Mouse (Mus musculus): Measurements from ENCODE around the gene Dok7. TPM values are rescaled to one million over a fixed set of nuclear protein-coding genes. Genes with fewer than 3 reads are reported as not detected.

The Dok7 gene
- polyA plus RNA-seq (2012; rRNA removed) = 9.2 and 9.5 TPM in 2 replicates

DNA sequence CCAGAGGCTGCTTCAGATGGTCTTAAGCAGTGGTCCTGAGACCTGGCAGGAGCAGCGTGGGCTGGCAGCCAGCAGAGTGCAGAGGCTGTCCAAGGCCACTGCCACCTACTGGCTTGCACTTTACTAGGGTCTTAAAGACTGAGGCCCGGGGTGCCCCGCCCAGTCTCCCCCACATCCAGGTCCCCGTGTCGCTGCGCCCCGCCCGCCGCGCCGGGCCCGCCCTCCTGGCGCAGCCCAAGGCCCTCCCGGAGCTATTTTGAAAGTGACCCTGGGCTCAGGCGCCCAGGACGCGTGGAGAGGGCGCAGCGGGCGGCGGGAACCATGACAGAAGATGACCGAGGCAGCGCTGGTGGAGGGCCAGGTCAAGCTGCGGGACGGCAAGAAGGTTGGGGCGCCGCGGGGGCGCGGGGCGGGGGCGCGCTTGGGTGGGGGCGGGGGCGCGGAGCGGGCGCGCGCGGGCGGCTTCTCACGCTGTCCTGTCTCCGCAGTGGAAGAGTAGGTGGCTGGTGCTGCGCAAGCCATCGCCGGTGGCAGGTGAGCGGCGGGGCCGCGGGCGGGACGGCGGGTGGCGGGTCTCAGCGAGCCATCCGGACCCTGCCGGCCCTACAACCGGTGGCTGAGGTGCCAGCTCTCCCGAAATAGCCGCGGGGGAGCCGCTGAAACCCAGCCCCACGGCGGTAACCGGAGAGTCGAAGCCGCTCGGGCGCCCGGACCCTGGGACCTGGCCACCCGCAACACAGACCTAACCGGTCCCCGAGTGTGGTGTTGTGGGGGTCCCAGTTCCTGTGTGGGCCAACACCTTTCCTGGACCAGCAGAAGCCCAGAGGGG lies at the start of gene Dok7:
Dok7 (plus strand) TSS at position 163 of the 829 bp plus-strand sequence.

DNA sequence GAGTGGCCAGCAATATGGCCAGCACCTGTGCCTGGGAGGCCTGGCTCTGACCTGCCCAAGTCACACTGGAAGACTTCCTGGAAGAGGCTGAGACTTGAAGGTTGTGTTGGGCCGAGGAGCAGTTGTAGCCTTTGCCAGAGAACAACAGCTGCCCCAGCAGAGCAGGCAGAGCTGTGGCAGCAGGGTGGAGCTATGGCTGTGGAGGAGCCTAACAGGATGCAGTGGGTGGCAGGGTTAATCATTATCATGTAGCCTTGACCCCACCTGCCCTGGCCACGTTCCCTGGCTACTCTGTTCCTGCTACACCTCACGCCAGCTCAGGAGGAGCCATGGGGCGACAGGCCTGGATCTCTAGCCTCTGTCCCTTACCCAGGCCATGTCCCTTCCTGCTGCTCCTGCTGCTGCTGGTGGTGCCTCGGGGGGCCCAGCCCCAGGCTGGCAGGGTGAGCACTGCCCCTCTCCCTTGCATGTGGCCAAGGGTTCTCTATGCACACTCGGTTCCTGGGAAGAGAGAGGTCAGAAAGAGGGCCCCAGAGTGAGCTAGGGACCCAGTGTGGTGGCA lies 15.2 kb upstream of the Dok7 start, which contains the start of gene Hgfac:
Hgfac (plus strand) TSS at position 242 of the 562 bp plus-strand sequence.

DNA sequence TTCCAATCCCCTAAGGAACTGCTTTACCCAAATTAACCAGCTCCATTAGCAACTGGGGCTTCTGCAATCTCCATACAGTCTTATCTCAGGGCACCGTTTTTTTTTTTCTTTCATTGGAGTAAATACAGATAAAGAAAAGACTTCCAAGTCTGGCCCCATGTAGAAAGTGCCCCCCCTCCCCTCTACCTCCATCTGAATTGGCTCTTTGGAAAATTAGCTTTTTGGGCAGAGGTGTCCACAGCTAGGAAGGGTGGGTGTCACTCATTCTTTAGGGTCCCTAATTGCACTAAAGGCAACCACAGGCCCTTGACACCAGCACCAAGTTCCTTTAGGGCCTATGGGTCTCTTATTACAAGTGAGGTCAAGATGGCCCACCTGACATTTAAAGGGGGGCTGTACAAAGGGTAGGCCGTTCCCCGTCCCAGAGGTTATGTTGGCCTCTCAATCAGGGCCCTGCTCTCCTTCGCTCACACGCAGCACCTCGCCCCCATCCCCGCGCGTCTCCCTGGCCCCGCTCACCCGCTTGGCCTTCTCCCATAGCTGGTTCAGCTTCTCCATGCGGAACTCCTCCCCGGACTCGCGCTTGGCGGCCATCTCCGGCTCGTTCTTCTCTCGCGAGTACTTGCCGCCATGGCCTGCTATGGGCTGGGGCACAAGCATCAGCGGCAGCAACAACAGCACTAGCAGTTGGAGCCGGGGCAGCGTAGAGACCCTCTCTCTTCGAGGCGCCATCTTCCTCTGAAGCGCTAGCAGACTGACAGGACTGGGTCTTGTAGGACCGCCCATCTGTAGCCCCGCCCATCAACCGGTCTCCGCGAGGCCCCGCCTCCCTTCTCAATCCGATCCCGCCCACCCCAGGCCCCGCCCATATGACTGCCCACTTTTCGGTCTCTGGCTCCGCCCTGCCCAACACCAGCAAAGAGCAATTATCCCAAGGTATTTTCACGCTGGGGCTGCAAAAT lies 48.7 kb downstream of the Dok7 start, which contains the start of gene Lrpap1:
Lrpap1 (minus strand) TSS at position 807 of the 962 bp plus-strand sequence.

Other genes with a start within 250 kb of the Dok7 start
- 6.2 and 8.0 TPM in 2 replicates for gene Msantd1, start 148.8 kb upstream of the Dok7 start, polyA plus RNA-seq (2012; rRNA removed)
- 7.8 and 11.2 TPM in 2 replicates for gene Rgs12, start 107.3 kb upstream of the Dok7 start, polyA plus RNA-seq (2012; rRNA removed)
- 870 and 897 TPM in 2 replicates for gene Hgfac, start 15.3 kb upstream of the Dok7 start, polyA plus RNA-seq (2012; rRNA removed)
- gene Lrpap1, start 49.0 kb downstream of the Dok7 start, polyA plus RNA-seq (2012; rRNA removed) = 25.9 and 29.8 TPM in 2 replicates
- 2.1 and 2.4 TPM in 2 replicates for gene Adra2c, start 221.6 kb downstream of the Dok7 start, polyA plus RNA-seq (2012; rRNA removed)

All from colon, adult 2 months (tissue).